Mouse (Mus musculus): ENCODE measurements around the gene Mapk8ip1.
A peak's percentile ranks its signal among the peaks of the same experiment; 100 is the strongest.

- TF ChIP-seq POLR2A (IDR thresholded peaks at IDR 0.05; ENCODE audit: extremely low read depth, insufficient read depth, low read length), result 0 out of 2 replicates have a peak, but pooled peaks have one; percentile 3
- TF ChIP-seq CTCF (IDR thresholded peaks at IDR 0.05; ENCODE audit: low read depth, low read length), result no peak
Measured at GRCm38 (mm10) chr2:92384101-92384500, 17.0 kb downstream of the Mapk8ip1 start.
